Mouse (Mus musculus) small intestine, adult 2 months (tissue): Measurements from ENCODE around the gene Unc119. TPM values are rescaled to one million over a fixed set of nuclear protein-coding genes. Genes with fewer than 3 reads are reported as not detected.

Experiments
- H3K27ac ChIP-seq: fragments of 200-500 bp; 2 replicates; pipeline ENCODE4 v1.5.1; 2012; ENCODE audit warnings: low read depth, low read length, control low read depth, inconsistent platforms; ENCODE audit not compliant: insufficient read depth
- H3K27me3 ChIP-seq: fragments of 200-500 bp; 2 replicates; pipeline ENCODE4 v1.6.1; 2012; ENCODE audit warnings: mild to moderate bottlenecking, moderate library complexity, low read length, inconsistent platforms; ENCODE audit not compliant: control insufficient read depth, insufficient read depth
- H3K36me3 ChIP-seq: fragments of 200-500 bp; 2 replicates; pipeline ENCODE4 v1.6.1; 2012; ENCODE audit warnings: mild to moderate bottlenecking, low read length, control low read depth, inconsistent platforms; ENCODE audit not compliant: control insufficient read depth, insufficient read depth
- H3K4me1 ChIP-seq: fragments of 200-500 bp; 2 replicates; pipeline ENCODE4 v1.6.1; 2012; ENCODE audit warnings: low read length, inconsistent platforms, mixed read lengths; ENCODE audit not compliant: control insufficient read depth, insufficient read depth, insufficient read length
- H3K4me3 ChIP-seq: fragments of 200-500 bp; 2 replicates; pipeline ENCODE4 v1.5.1; 2012; ENCODE audit warnings: low read depth, mild to moderate bottlenecking, control low read depth, inconsistent platforms, low read length, moderate library complexity
- CTCF ChIP-seq: fragments of 200-500 bp; IDR thresholded peaks from 2 replicates; pipeline ENCODE4 v1.5.1; 2012; ENCODE audit warnings: low read depth, mild to moderate bottlenecking, control low read depth, inconsistent platforms, low read length, moderate library complexity, mixed read lengths; ENCODE audit not compliant: insufficient replicate concordance, insufficient read length; ENCODE audit errors: extremely low read depth
- POLR2A ChIP-seq: fragments of 200-500 bp; IDR thresholded peaks from 2 replicates; pipeline ENCODE4 v1.6.1; 2012; ENCODE audit warnings: low read depth, mild to moderate bottlenecking, control low read depth, inconsistent platforms, low read length, moderate library complexity
- WGBS: fragments of 180-500 bp; shearing (Covaris S2); methylation state at CpG from one replicate; pipeline ENCODE4 v1.1.7; 2018; 5-methylcytosine and 5-hydroxymethylcytosine counted together
- polyA plus RNA-seq: library from polyadenylated mRNA; depleted of rRNA; stranded (reverse); fragments of >200 nt; gene quantifications from 2 replicates; pipeline ENCODE4 v1.2.3, GENCODE M21; 2012

The Unc119 gene
- polyA plus RNA-seq, 1 experiment = 13.3 TPM

DNA sequence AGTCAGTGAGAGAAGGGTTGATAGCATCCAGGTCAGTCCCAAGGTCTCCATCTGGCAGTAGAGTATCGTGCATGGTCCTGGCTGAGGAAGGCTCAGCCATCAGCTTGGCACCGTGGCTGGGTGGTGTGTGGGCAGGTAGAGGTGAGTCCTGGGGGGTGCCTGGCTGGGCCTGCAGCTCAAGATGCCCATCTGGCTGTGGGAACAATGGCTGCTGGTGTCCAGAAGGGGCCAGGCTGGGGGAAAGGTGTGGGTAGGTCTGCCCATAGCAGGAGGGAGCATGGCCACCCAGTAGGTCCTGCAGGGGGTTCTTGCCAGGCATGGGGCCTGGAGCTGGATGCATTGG lies 17.5 kb downstream of the Unc119 start:
- 51% methylated on average over 2 of the region's 2 CpGs for WGBS
- Histone ChIP-seq H3K27ac (no peak overlapping the region), H3K4me3 (no peak overlapping the region), H3K36me3 (no peaks in the 10 kb centered on the region), H3K4me1 (peaks cover 32% of the 10 kb centered on the region), H3K27me3 (no peaks in the 10 kb centered on the region)
- no peak for TF ChIP-seq POLR2A
- TF ChIP-seq CTCF = no peak

GRCm38 (mm10) chr11:78363309-78364007 lies 20.2 kb downstream of the Unc119 start:
- Histone ChIP-seq H3K4me1 (peaks cover 40% of the 10 kb centered on the region), H3K27me3 (no peaks in the 10 kb centered on the region), H3K27ac (peak overlapping the region; percentile 61), H3K36me3 (no peaks in the 10 kb centered on the region), H3K4me3 (no peak overlapping the region)
- 31% methylated on average over 13 of the region's 13 CpGs for WGBS
- TF ChIP-seq CTCF = no peak
- TF ChIP-seq POLR2A = no peak

DNA sequence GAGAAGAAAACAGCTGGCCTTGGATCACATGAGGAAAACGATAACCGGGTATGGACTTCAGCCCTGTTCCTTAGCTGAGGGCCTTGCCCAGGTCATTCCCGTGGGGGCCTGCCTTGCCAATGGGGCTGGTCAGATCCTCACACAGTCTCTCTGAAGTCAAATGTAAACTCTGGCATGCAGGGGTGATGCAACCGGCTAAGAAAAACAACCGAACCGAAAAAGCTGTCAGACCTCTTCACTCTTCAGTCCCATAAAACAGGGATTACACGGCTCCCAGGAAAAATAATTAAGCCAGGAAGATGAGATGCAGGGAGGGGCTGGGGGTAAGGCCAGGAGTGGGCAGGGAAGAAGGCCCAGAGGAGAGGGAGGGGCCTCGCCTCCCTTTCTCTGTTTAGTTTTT lies 20.8 kb downstream of the Unc119 start:
- no peak overlapping the region for H3K4me3 ChIP-seq
- peak overlapping the region; percentile 61 for H3K27ac ChIP-seq
- whole genome bisulfite sequencing = 15% methylated on average over 8 of the region's 8 CpGs
- H3K36me3 ChIP-seq = no peaks in the 10 kb centered on the region
- TF ChIP-seq POLR2A = no peak
- TF ChIP-seq CTCF = no peak
- H3K4me1 ChIP-seq = peaks cover 36% of the 10 kb centered on the region
- no peaks in the 10 kb centered on the region for H3K27me3 ChIP-seq

DNA sequence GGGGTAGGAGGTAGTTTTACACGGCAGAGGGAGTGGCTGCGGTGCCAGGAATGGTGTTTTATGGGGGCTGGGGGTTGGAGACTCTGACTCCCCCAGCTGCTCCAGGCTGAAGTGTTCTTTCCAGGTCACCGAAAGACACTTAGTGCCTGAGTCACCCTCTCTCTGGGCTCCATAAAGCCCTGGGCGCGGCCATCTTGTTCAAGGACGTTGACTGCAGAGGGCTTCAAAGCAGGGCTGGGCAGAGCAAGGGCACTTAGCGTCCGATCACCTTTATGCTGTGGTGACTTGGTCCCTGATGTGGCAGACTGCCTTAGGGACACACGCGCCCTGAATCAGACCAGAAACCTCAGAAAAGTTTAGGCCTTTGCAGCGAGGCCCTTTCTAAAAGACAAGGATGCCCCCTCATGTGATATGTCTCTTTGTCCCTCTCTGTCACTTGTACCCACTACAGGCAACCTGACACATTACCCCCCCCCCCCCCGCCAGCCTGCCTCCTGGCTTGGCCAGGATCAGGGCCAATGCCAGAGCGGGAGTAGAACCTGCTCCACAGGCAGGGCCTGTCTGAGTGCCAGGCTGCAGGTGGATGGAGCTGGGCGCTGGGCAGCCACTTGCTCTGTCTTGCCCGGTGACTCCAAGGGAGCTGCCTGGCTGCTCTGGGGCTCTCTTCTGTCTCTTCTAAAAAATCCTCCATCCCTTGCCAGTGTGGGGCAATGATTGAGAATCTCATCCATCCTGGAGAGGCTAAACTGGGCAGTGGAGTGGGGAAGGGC lies 24.4 kb downstream of the Unc119 start:
- Histone ChIP-seq H3K27ac (no peak overlapping the region), H3K4me3 (no peak overlapping the region), H3K36me3 (no peaks in the 10 kb centered on the region), H3K27me3 (no peaks in the 10 kb centered on the region), H3K4me1 (peaks cover 45% of the 10 kb centered on the region)
- WGBS = 75% methylated on average over 15 of the region's 15 CpGs
- TF ChIP-seq POLR2A (no peak), CTCF (no peak)

DNA sequence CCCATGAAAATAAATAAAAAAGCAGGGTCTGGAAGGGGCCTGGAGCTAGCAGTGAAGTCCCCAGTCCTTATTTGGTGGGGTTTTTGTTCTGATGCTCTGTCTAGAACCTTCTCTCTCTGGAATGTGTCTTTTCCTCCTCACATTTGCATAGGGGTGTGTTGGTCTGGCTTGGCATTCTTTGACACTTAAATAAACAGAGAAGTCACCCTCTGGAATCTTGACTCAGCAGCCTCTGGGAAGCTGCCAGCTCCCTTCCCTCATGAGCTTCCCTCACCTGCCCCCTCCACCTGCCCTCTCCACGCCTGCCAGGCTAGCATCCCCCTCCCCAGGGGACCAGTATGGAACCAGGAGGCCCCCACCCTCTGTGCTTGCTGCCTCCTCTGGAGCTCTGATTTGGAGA lies 27.1 kb downstream of the Unc119 start:
- no peaks in the 10 kb centered on the region for H3K27me3 ChIP-seq
- WGBS = 18% methylated on average over 1 of the region's 1 CpGs
- no peak overlapping the region for H3K27ac ChIP-seq
- H3K4me1 ChIP-seq = peaks cover 23% of the 10 kb centered on the region
- H3K4me3 ChIP-seq = no peak overlapping the region
- TF ChIP-seq CTCF = no peak
- no peaks in the 10 kb centered on the region for H3K36me3 ChIP-seq

GRCm38 (mm10) chr11:78371711-78372110 lies 28.4 kb downstream of the Unc119 start:
- Histone ChIP-seq H3K4me1 (peaks cover 23% of the 10 kb centered on the region), H3K27me3 (no peaks in the 10 kb centered on the region), H3K4me3 (no peak overlapping the region), H3K27ac (no peak overlapping the region), H3K36me3 (no peaks in the 10 kb centered on the region)
- TF ChIP-seq POLR2A (no peak), CTCF (no peak)
- 92% methylated on average over 11 of the region's 11 CpGs for WGBS

GRCm38 (mm10) chr11:78372166-78372565 lies 28.9 kb downstream of the Unc119 start:
- WGBS = 76% methylated on average over 3 of the region's 3 CpGs
- H3K4me3 ChIP-seq = no peak overlapping the region
- peaks cover 22% of the 10 kb centered on the region for H3K4me1 ChIP-seq
- no peak overlapping the region for H3K27ac ChIP-seq
- no peaks in the 10 kb centered on the region for H3K27me3 ChIP-seq
- H3K36me3 ChIP-seq = no peaks in the 10 kb centered on the region
- TF ChIP-seq POLR2A (no peak), CTCF (no peak)

GRCm38 (mm10) chr11:78372610-78373009 lies 29.3 kb downstream of the Unc119 start:
- WGBS = 31% methylated on average over 7 of the region's 7 CpGs
- H3K27ac ChIP-seq = 0 out of 2 replicates have a peak overlapping the region, but pooled peaks have one; percentile 8
- H3K27me3 ChIP-seq = no peaks in the 10 kb centered on the region
- no peaks in the 10 kb centered on the region for H3K36me3 ChIP-seq
- H3K4me1 ChIP-seq = peaks cover 21% of the 10 kb centered on the region
- TF ChIP-seq CTCF (no peak), POLR2A (no peak)
- H3K4me3 ChIP-seq = no peak overlapping the region
